Mouse (Mus musculus): ENCODE measurements at regions not wholly inside any gene's neighbourhood (a gene's known extent, or its start where the extent isn't known, plus 50 kb on each side); places are given as distances from the start of the nearest gene placed in this dataset.

DNA sequence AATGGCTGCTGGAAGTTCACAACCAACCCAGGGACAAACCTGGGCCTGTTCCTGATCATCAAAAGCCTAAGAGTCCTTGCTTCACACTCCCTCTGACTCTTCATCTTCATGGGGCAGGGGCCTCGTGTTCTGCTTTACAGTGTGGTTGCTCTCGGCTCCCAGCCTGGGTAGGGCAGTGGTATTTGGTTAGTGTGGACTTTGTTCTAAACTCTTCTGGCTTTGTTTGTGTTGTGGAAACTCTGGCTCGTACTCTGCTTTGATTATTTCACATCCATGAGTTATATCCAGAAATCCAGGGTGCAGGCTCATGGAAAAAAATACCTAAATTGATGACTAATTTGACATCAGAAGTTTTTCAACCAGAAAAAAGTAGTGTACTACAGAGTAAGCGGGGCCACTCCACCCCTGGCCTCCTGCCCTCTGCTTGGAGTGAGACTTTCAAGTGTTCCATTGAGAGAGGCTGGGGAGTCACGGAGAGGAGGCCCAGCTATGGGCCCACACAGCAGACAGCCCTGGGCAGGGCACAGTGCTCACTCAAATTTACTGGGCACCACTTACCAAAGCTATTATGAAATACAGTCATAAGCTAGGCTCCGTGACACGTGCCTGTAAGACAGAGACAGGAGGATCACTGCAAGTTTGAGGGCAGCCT lies 325.4 kb upstream of the Ddhd1 start:
- H3K27ac ChIP-seq (ENCODE audit: control insufficient read depth, insufficient read depth, low read depth, low read length) = no peak overlapping the region
- no peaks in the 10 kb centered on the region for H3K4me1 ChIP-seq (ENCODE audit: control insufficient read depth, insufficient read depth, low read length)
- H3K36me3 ChIP-seq (ENCODE audit: control insufficient read depth, insufficient read depth, low read length) = no peaks in the 10 kb centered on the region
- no peaks in the 10 kb centered on the region for H3K27me3 ChIP-seq (ENCODE audit: control insufficient read depth, insufficient read depth, low read length)
- no peak overlapping the region for H3K4me3 ChIP-seq (ENCODE audit: control insufficient read depth, low read depth, low read length)
- no peak for TF ChIP-seq CTCF (IDR thresholded peaks at IDR 0.05; ENCODE audit: control insufficient read depth, insufficient read depth, insufficient replicate concordance, low read depth, low read length)
- no peak for TF ChIP-seq POLR2A (IDR thresholded peaks at IDR 0.05; ENCODE audit: control insufficient read depth, low read depth, low read length)

DNA sequence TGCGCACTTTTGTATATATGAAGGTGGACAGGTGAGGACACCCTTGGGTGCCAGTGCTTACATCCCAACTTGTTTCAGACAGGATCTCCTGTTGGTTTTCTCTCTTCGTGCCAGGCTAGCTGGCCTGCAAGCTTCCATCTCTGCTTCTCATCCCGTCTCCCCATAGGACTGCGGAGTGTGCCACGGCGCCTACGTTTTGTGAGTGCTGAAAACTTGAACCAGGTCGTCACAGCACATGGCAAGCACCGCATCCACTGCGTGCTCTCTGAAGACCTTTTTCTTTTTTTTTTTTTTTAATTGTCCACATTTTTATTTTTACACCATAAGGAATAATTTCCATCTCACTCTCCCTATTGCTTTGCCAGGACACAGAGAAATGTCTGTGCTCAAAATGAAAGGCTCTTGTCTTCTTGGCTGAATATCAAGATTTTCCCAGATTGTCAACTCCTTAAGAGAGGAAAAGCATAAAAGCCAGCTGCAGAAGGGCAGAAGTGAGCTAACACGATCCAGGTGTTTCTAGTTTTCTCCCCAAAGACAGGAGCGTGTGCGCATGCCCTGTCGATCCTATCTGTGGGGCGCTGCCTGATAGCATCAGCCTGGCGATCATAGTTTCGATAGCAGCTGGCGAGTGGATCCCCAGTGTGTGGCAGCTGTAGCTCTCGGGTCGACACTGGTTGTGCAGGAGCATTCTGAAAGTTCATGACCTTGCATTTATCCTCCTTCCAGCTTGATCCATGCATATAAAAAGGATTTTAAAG lies 326.4 kb upstream of the Ddhd1 start:
- Histone ChIP-seq H3K4me1 (ENCODE audit: control insufficient read depth, insufficient read depth, low read length) (no peaks in the 10 kb centered on the region), H3K4me3 (ENCODE audit: control insufficient read depth, low read depth, low read length) (no peak overlapping the region), H3K27ac (ENCODE audit: control insufficient read depth, insufficient read depth, low read depth, low read length) (no peak overlapping the region), H3K27me3 (ENCODE audit: control insufficient read depth, insufficient read depth, low read length) (no peaks in the 10 kb centered on the region), H3K36me3 (ENCODE audit: control insufficient read depth, insufficient read depth, low read length) (no peaks in the 10 kb centered on the region)
- TF ChIP-seq CTCF (IDR thresholded peaks at IDR 0.05; ENCODE audit: control insufficient read depth, insufficient read depth, insufficient replicate concordance, low read depth, low read length) (no peak), POLR2A (IDR thresholded peaks at IDR 0.05; ENCODE audit: control insufficient read depth, low read depth, low read length) (no peak)

DNA sequence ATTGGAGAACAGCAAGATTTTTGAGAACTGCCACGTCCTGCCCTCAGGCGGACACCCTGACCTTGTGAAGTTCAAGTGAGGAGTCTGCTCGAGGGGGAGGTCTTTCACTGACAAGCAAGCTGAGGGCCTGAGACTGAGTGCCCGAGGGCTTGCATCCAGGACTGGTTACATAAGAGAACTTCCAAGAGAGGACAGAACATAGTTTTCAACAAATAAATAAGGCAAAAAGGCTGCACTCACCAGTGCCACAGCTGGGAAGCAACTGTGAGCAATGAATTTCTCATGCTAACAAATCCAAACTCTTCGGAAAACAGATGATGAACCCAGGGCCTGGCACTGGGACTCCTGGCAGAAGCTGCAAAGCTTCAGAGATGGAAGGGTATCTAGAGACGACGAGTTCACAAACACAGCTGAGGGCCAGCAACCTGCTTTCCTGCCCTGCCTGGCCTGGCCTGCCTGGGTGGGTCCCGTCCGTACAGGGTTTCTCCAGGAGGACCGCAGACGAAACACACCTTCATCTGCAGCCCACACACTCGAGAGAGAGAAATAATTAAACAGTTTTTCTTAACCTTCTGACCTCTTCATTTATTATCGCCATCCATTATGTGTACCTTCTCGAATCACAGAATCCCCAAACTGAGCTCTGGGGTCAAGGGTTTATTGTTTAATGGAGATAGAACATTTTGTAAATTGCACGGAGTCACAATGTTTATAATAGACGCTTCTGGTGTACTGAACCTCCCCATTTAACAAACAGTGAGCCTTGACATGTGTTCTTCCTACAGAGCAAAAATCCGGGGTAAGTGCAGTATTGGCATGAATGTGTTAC lies 334.3 kb upstream of the Ddhd1 start:
- Histone ChIP-seq H3K36me3 (ENCODE audit: control insufficient read depth, insufficient read depth, low read length) (no peaks in the 10 kb centered on the region), H3K27me3 (ENCODE audit: control insufficient read depth, insufficient read depth, low read length) (no peaks in the 10 kb centered on the region), H3K4me1 (ENCODE audit: control insufficient read depth, insufficient read depth, low read length) (no peaks in the 10 kb centered on the region), H3K27ac (ENCODE audit: control insufficient read depth, insufficient read depth, low read depth, low read length) (no peak overlapping the region; the same call in 1 of the 2 replicates), H3K4me3 (ENCODE audit: control insufficient read depth, low read depth, low read length) (no peak overlapping the region)
- no peak for TF ChIP-seq POLR2A (IDR thresholded peaks at IDR 0.05; ENCODE audit: control insufficient read depth, low read depth, low read length)
- no peak for TF ChIP-seq CTCF (IDR thresholded peaks at IDR 0.05; ENCODE audit: control insufficient read depth, insufficient read depth, insufficient replicate concordance, low read depth, low read length)

DNA sequence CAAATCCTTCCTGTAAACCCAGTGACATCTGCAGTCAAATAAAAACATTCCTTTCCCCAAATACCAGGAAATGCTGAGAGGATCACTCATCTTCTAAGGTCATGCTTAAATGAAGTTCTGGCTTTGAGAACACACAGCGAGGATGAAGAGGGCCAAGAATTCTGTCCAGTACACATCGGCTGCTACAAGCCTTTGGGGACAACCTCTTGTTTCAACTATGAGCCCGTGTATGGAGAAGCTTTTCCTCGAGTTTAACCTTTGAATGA lies 334.9 kb upstream of the Ddhd1 start:
- Histone ChIP-seq H3K4me1 (ENCODE audit: control insufficient read depth, insufficient read depth, low read length) (no peaks in the 10 kb centered on the region), H3K4me3 (ENCODE audit: control insufficient read depth, low read depth, low read length) (no peak overlapping the region), H3K27me3 (ENCODE audit: control insufficient read depth, insufficient read depth, low read length) (no peaks in the 10 kb centered on the region), H3K27ac (ENCODE audit: control insufficient read depth, insufficient read depth, low read depth, low read length) (no peak overlapping the region), H3K36me3 (ENCODE audit: control insufficient read depth, insufficient read depth, low read length) (no peaks in the 10 kb centered on the region)
- TF ChIP-seq POLR2A (IDR thresholded peaks at IDR 0.05; ENCODE audit: control insufficient read depth, low read depth, low read length) (no peak), CTCF (IDR thresholded peaks at IDR 0.05; ENCODE audit: control insufficient read depth, insufficient read depth, insufficient replicate concordance, low read depth, low read length) (no peak)

DNA sequence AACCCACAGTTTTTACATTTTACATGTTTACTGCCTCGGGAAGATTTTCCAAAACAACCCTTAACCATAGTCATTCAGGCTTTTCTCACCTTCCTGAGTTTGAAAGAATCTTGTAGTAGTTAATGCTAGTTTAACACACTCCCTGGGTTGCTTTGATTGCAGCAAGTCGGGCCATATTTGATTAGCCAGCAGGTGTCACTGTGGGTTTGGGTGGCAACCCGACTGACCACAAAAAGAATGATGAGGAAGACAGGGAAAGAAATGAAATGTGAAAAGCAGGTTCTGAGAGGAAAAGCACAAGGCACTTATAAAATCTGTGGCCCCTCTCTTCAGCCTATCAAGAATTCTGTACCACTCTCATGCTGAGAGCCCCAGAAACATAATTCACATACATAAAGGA lies 335.7 kb upstream of the Ddhd1 start:
- Histone ChIP-seq H3K27ac (ENCODE audit: control insufficient read depth, insufficient read depth, low read depth, low read length) (no peak overlapping the region), H3K4me3 (ENCODE audit: control insufficient read depth, low read depth, low read length) (no peak overlapping the region), H3K36me3 (ENCODE audit: control insufficient read depth, insufficient read depth, low read length) (no peaks in the 10 kb centered on the region), H3K27me3 (ENCODE audit: control insufficient read depth, insufficient read depth, low read length) (no peaks in the 10 kb centered on the region), H3K4me1 (ENCODE audit: control insufficient read depth, insufficient read depth, low read length) (no peaks in the 10 kb centered on the region)
- TF ChIP-seq POLR2A (IDR thresholded peaks at IDR 0.05; ENCODE audit: control insufficient read depth, low read depth, low read length) (no peak), CTCF (IDR thresholded peaks at IDR 0.05; ENCODE audit: control insufficient read depth, insufficient read depth, insufficient replicate concordance, low read depth, low read length) (peak; percentile 44; the same call in 1 of the 2 replicates)

DNA sequence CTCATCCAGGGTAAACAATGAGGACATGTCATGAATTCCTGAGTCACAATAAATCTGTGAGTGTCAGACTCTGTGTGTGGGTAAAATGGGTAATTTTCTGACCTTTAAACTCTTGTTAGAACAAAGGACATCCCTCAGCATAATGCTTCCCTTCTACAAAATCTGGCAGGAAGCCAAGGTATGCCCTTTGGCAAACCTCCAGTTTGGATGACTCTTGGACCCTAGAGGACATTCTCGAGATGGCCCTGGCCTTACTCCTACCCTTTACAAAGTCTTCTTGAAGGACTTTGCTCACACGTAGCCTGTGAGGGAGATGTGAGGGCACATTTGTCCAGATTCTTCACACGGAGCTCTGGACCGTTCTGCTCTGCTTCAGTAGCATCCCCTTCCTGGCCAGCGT lies 338.8 kb upstream of the Ddhd1 start:
- Histone ChIP-seq H3K4me3 (ENCODE audit: control insufficient read depth, low read depth, low read length) (no peak overlapping the region), H3K4me1 (ENCODE audit: control insufficient read depth, insufficient read depth, low read length) (no peaks in the 10 kb centered on the region), H3K27me3 (ENCODE audit: control insufficient read depth, insufficient read depth, low read length) (no peaks in the 10 kb centered on the region), H3K36me3 (ENCODE audit: control insufficient read depth, insufficient read depth, low read length) (no peaks in the 10 kb centered on the region), H3K27ac (ENCODE audit: control insufficient read depth, insufficient read depth, low read depth, low read length) (no peak overlapping the region)
- no peak for TF ChIP-seq CTCF (IDR thresholded peaks at IDR 0.05; ENCODE audit: control insufficient read depth, insufficient read depth, insufficient replicate concordance, low read depth, low read length)
- no peak for TF ChIP-seq POLR2A (IDR thresholded peaks at IDR 0.05; ENCODE audit: control insufficient read depth, low read depth, low read length)

DNA sequence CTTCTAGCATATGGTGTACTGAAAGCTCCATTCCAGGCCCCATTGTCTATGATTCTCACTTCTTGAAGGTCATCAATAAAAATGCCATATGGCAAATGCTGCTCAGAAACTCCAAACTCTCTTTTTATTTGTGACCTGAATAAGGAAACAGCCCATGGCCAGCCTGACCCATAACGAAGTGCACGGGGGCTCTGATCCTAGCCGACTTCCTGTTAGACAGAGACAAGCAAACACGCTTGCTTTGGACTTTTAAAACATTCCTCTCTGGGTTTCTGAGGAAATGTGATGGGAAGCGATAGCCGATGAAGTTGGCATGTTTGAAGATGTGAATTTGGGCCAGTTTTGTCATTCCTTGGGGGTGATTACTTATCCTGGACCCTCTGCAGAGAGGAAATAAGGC lies 346.1 kb upstream of the Ddhd1 start:
- TF ChIP-seq CTCF (IDR thresholded peaks at IDR 0.05; ENCODE audit: control insufficient read depth, insufficient read depth, insufficient replicate concordance, low read depth, low read length) (no peak), POLR2A (IDR thresholded peaks at IDR 0.05; ENCODE audit: control insufficient read depth, low read depth, low read length) (no peak)
- H3K4me1 ChIP-seq (ENCODE audit: control insufficient read depth, insufficient read depth, low read length) = no peaks in the 10 kb centered on the region
- no peaks in the 10 kb centered on the region for H3K27me3 ChIP-seq (ENCODE audit: control insufficient read depth, insufficient read depth, low read length)
- no peak overlapping the region for H3K4me3 ChIP-seq (ENCODE audit: control insufficient read depth, low read depth, low read length)
- H3K36me3 ChIP-seq (ENCODE audit: control insufficient read depth, insufficient read depth, low read length) = no peaks in the 10 kb centered on the region
- no peak overlapping the region for H3K27ac ChIP-seq (ENCODE audit: control insufficient read depth, insufficient read depth, low read depth, low read length)
